Mouse (Mus musculus) adrenal gland, adult 8-10 months (tissue): ENCODE results near the gene Usp49. TPM values are rescaled to one million over a fixed set of nuclear protein-coding genes. Genes with fewer than 3 reads are reported as not detected.
"Not testable (repeated sequence)": the region's sequence is repeated elsewhere in the genome, so short reads cannot be mapped to it uniquely, and the experiment has no call there.

Source experiments
- DNase-seq: peaks from one replicate; pipeline ENCODE4 v3.0.0; 2022
- total RNA-seq, 4 experiments: library from RNA; stranded (reverse); gene quantifications; 2 replicates each; pipeline ENCODE4 v1.2.4; 2022

Usp49 gene
- total RNA-seq, 4 experiments from 2014 or later = 4.1 to 11.1 (median 6.8) TPM

DNA sequence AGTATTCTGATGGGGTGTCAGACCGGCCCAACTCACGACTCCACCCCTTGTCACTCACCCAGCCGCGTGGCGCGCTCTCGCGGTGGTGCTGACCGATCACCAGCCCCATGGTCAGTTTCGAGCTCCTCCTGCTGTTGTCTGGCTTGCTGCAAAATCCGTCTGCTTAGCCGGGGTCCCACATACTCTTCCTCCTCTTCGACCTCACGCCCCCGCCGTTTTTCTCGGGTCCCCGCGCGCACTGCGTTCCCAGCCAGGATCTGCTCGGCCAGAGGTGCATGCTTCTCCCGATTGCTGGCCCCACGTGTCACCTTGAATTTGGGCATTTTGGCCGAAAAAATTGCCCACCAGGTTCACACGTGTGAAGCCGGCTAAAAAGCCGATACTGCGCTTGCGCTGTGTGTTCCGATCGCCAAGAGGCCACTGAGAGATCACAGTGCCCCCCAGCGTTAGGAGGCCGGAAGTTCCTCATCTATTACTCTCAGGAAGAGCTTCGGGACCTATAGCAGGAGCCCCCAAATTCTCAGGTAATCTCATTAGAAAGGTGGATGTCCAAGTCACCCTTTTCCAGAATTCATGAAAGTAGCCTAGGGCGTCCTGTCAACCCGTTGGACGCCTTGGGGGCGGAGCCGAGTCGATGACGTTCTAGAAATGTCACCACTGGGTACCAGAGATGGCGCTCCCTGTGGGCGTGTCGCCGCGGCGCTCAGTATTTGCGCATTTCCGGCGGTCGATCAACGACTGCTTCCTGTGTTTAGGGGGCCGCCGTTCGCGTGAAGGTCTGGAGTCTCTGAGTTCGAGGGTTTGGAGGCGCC is 19.4 kb upstream of the Usp49 start, which contains the start of the genes Bysl, Med20 and Gm20517:
Gene Bysl (minus strand): TSS at position 644 of the 812 bp plus-strand sequence.
Gene Med20 (plus strand): TSS at position 734 of the 812 bp plus-strand sequence.
Gene Gm20517 (plus strand): TSS at position 741 of the 812 bp plus-strand sequence.
- DNase-seq = peak; percentile 94

DNA sequence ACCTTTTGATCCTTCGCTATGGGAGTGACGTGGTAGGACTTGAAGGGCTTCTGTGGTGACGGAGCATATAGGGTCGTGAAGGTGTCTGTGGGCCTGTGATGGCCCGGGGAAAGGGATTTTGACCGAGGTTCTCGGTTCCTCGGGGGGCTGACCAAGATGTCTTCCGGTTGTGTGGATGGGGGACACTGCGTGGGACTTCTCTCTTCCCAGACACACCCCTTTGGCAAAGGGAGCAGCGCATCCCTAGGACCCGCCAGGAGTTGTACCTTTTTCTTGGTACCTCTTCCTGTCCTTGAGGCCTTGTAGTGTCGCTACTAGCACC is 18.9 kb upstream of the Usp49 start:
- no peak for DNase-seq

DNA sequence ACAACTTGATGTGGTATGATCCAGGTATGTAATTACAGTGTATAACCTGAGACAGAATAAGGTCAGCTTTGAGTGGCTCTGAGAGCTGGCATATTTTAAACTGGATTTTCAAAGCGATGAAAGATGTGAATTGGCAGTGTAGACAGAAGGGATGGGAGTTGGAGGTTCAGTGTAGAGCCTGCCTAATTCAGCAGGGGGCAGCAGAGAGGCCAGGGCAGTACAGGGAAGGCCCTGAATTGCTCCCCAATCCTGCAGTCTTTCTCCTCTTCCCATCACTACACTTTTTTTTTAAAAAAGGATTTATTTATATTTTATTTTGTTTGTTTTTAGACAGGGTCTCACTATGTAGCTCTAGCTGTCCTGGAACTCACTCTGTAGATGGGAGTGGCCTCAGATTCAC is 16.5 kb upstream of the Usp49 start:
- DNase-seq = no peak

GRCm38 (mm10) chr17:47616119-47616518 is 14.4 kb upstream of the Usp49 start:
- DNase-seq = no peak

DNA sequence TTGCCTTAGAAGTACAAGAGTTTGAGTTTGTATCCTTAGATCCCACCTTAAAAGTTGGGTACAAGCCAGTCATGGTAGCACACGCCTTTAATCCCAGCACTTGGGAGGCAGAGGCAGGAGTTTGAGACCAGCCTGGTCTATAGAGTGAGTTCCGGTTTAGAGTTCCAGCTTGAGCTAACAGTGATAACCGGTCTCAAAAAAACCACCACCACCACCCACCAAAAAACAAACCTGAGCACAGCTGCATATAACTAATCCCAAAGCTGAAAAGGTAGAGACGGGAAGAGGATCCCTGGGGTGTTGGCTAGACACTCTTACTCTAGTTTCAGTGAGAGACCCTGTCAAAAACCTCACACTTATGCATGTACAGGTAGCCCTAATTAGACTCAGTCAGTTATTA is 13.8 kb upstream of the Usp49 start:
- no peak for DNase-seq

GRCm38 (mm10) chr17:47617605-47618307 is 12.7 kb upstream of the Usp49 start:
- no peak for DNase-seq

DNA sequence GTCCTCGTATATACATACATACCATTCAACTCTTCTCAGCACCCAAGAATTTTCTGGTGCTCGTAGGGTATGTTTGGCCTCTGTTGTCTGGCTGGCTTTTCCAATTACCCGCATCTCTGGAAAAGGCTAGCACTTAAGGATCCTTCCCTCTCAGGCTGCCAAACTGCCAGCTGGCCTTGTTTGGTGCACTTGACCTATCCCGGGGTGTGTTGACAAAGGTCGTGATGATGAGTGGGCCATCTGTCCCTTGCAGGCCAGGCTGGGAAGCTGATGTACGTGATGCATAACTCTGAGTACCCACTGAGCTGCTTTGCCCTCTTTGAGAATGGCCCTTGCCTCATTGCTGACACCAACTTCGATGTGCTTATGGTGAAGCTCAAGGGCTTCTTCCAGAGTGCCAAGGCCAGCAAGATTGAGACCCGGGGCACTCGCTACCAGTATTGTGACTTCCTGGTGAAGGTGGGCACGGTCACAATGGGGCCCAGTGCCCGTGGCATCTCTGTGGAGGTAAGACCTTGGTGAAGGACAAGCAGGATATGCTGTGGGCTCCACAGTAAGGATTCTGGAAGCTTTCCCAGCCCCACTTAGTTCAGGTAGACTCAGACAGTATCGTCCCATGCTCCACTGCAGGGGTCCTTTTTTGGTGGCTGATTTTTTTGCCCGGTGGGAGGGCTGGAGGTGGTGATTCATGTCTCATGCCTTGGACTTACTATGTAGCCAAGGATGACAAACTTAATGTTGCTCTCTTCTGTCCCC is 11.8 kb upstream of the Usp49 start:
- no peak for DNase-seq

DNA sequence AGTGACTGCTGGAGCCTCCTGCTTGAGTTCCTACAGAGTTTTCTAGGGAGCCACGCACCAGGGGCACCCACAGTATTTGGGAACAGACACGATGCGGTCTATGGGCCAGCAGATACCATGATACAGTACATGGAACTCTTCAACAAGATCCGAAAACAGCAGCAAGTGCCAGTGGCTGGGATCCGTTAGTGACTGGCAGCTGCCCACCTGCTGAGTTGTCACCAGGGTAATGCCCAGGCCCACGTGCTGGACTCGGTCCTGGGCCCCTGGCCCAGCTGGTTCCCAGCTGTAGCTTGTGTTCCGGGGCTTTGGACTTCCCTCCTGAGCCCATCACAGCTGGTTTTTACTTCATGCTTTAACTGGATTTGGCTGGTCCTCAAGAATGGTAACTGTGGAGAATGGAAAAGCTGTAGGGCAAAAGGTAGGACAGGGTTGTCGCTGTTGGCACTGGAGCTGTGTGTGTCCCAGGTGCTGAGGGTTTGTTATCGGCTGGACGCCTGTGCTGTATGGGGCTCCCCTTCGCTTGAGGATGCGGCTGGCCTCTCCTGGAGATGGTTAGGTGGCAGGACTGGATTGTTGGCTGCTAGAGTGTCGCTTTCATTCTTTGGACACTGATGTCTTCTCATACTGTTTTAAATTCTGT is 7.5 kb upstream of the Usp49 start:
- no peak for DNase-seq

DNA sequence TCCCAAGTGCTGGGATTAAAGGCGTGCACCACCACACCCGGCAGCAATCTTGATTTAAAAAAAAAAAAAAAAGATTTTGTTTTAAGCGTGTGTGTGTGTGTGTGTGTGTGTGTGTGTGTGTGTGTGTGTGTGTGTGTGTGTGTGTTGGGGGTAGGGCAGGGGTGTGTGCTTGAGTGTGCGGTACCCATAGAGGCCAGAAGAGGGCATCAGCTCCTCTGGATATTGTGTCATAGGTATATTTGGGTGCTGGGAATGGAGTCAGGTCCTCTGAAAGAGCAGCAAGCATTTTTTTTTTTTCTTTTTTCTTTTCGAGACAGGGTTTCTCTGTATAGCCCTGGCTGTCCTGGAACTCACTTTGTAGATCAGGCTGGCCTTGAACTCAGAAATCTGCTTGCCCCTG is 5.9 kb upstream of the Usp49 start:
- not testable (repeated sequence) for DNase-seq

- DNase-seq = no peak
Measured at GRCm38 (mm10) chr17:47625088-47625487, 5.4 kb upstream of the Usp49 start.

GRCm38 (mm10) chr17:47626031-47626430 is 4.5 kb upstream of the Usp49 start:
- no peak for DNase-seq

DNA sequence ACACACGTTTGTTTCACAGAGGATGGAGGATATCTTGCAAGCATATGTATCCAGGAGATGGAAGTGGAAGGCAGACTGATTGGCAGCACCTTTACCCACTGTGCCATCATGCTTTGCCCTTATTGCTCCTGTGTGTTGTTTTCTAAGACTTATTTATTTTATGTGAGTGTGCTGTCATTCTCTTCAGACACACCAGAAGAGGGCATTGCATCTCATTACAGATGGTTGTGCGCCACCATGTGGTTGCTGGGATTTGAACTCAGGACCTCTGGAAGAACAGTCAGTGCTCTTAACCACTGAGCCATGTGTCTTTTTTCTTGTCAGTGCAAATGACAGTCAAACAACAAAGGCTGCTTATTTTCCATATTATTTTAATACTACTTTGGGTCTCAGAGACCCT is 2.7 kb upstream of the Usp49 start:
- no peak for DNase-seq

DNA sequence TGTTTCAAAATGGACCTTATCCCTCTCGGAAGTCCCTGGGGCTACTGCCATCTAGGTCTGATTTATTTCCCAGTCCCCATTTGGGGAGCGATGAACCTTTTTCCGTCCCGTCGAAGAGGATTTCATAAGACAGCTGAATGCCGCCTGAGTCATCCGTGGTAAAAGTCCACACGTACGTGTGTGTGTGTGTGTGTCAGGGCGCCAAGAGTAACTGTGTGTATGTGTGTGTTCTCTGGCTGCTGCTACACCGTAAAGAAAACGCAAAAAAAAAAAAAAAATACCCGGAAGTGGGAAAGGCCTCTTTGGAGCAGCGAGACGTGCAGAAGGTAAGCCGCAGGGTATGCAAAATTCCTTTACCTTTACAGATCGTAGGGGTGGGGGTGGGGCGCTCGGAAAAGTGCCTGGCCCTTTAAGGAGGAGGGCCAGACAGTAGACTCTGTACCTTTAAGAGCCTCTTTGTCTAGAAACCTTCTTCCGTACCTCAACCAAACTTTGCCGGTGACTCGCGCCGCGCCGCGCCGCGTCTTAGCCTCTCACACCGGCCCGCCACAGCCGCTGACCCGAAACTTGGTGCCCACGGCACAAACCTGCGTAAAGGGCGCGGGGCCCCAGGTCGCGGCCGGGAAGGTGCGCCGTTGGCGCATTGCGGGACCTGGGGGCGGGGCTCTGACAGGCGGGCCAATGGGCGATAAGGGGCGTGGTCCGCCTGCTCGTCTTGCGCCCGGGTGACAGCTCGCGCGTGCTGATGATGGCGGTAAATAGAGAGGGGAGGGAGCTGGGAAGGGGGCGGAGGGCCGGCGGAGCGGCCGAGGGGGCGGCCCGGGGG is 1.4 kb upstream of the Usp49 start:
- DNase-seq = peak; percentile 90

DNA sequence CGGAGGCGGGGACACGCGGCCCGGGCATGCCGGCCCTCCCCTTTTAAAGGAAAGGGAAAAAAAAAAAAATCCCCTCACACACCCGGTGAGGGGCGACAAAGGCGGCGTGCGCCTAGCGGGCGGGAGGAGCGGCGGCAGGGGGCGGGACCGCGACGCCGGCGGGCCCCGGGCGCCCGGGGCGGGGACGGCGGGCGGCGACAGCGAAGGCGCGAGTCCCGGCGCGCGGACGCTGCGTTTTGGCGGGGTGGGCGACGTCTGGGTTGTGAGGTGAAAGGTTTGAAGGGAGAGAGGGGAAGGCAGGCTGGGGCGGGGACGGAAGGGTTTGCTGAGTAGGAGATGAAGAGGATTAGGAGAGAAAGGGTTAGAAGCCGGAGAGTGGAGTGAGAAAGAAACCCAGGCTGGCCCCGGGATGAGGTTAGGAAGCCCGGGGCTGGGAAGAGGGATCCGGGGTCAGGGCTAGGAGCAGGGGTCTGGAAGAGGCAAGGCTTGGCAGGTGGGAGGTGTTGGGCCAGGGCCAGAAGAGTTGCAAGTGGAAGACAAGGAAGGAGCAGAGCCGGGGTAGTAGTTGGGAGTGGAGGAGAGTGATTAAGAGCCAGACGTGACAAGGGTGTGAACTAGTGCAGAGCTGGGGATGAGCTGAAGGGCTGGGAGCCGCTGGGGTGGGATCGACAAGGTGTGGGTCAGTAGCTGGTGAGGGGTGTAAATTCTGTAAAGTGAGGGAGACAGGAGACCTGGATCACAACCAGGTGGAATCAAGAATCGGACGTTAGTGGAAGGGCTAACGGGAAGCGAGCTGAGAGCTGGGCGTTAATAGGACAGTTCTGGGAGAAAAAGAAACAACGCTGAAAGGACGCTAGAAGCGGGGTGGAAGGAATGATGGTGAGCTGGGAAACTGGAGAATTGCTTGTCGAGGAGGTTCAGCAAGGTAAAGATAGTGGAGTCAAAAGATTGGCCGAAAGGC is 493 bp upstream of the Usp49 start:
- peak; percentile 50 for DNase-seq

DNA sequence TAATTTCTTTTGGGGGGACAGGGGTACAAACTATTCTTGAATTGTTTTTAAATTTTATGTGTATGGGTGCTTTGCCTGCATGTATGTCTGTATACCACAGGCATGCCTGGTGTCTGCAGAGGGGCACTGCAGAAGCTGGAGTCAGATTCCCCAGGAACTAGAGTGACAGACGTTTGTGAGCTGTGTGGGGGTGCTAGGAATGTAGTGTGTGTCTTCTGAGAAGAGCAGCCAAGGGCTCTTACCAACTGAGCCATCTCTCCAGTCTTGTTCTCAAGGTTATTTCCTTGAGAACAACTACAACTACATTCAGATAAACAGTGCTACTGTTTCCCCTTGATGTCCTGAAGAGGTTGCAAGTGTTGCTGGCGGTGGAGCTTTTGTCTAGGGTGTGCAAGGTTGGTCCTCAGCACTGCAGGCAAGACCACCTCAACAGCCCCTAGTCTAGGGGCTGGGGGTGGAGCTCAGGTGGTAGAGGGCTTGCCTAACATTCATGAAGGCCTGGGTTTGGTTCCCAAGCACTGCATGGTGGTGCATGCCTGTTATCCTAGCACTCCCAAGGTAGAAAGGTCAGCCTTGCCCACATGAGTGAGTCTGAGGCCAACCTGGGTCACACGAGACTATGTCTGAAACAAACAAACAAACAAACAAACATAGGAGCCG is 1.8 kb downstream of the Usp49 start:
- DNase-seq = no peak

GRCm38 (mm10) chr17:47633999-47634770 is 3.7 kb downstream of the Usp49 start:
- DNase-seq = no peak

DNA sequence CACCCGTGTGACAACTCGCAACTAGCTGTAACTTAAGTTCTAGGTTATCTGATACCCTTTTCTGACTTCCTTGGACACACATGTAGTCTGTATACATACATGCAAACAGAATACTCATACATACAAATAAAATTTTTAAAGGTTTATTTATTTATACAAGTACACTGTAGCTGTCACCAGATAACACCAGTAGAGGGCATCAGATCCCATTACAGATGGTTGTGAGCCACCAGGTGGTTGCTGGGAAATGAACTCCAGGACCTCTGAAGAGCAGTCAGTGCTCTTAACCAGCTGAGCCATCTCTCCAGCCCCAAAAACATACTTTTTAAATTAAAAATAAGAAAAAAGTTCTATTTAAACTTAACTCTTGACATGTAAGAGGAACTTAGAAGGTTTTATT is 12.5 kb downstream of the Usp49 start:
- DNase-seq = no peak

- peak; percentile 32 for DNase-seq
Measured at GRCm38 (mm10) chr17:47646683-47647082, 16.2 kb downstream of the Usp49 start.

- no peak for DNase-seq
Measured at GRCm38 (mm10) chr17:47648966-47649365, 18.5 kb downstream of the Usp49 start.
